Mouse (Mus musculus): ENCODE data around the gene 4931406P16Rik. TPM values are rescaled to one million over a fixed set of nuclear protein-coding genes. Genes with fewer than 3 reads are reported as not detected.

The 4931406P16Rik gene
- polyA plus RNA-seq, 1 experiment: 45.5 TPM

DNA sequence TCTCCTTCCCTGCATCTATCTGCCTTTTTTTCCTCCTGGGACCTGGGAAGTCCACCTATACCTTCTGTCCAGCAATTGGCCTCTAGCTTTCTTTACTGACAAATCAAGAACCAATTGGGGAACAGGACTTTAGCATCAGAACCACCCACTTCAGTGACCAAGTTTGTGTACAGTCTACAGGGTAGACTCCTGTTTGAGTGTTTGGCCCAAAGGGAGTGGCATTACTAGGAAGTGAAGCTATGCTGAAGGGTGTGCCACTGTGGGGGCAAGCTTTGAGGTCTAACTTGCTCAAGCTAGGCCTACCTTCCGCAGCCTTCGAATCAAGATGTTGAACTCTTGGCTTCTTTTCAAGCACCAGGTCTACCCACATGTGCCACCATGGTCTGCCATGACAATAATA lies 112.5 kb downstream of the 4931406P16Rik start:
- TF ChIP-seq CTCF (IDR thresholded peaks at IDR 0.05; ENCODE audit: borderline replicate concordance, extremely low read depth, insufficient read depth, insufficient read length) (no peak), POLR2A (IDR thresholded peaks at IDR 0.05; ENCODE audit: borderline replicate concordance, extremely low read depth, insufficient read depth, insufficient read length, poor library complexity, severe bottlenecking) (no peak)
- DNase-seq (ENCODE audit: low read depth): no peak

DNA sequence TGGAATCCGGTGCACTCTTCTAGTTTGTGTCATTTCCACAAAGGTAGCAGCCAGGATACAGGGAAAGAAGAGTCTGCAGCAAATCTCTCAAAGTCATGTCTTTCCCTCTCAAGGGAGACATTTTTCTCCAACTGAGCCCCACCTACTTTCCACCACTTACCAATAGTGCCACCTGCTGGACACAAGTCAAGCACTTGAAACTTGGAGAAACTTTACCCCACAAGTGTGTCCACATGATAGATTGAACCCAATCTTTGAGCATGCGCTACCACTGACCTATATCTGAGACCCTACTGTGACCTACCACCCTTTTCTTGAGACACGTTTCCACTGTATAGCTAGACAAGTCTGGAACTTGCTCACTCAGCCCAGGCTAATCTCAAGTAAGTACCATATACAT lies 115.0 kb downstream of the 4931406P16Rik start:
- peak; percentile 27 for DNase-seq (ENCODE audit: low read depth)
- TF ChIP-seq CTCF (IDR thresholded peaks at IDR 0.05; ENCODE audit: borderline replicate concordance, extremely low read depth, insufficient read depth, insufficient read length) (peak; percentile 38; the same call in 1 of the 2 replicates), POLR2A (IDR thresholded peaks at IDR 0.05; ENCODE audit: borderline replicate concordance, extremely low read depth, insufficient read depth, insufficient read length, poor library complexity, severe bottlenecking) (no peak)

DNA sequence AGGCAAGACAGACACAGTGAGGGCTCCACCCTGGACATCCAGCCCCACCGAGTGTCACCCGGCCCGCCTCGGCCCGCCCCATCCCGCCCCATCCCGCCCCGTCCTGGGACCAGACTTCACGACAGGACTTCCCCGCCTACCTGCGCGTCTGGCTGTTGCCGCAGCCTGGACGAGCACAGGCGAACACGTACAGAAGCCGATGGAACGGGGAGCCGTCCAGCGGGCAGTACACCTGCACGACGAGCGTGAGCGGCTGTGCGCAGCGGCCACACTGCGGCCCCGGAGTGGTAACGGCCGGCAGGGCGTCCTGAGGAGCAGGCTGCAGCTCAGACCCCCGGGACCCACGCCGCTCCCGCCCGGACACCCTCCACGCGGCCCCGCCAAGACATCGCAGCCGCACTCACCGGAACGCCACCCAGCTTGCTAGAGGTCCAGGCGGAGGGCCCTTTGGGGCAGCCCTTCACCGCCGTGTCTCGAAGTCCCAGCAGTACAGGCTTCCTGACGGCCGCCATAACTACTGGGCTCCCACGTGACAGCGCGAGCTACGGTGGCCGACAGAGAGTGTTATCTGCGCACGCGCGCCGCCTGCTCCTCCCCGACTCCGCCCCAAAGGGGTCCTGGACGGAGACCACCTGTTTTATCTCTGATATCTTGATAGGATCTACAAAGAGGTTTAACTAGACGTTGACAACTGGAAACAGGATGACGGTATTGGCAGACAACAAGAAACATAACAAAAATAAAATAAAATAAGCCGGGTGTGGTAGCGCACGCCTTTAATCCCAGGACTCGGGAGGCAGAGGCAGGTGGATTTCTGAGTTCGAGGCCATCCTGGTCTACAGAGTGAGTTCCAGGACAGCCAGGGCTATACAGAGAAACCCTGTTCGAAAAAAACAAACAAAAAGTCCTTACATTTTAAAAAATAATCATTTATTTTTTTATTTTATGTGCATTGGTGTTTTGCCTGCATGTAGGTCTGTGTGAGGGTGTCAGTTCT lies 116.9 kb downstream of the 4931406P16Rik start, which contains the start of gene Pdcd2l:
Pdcd2l (minus strand) TSS at position 530 of the 997 bp plus-strand sequence.
- peak; percentile 45; the same call in 1 of the 2 replicates for TF ChIP-seq POLR2A (IDR thresholded peaks at IDR 0.05; ENCODE audit: borderline replicate concordance, extremely low read depth, insufficient read depth, insufficient read length, poor library complexity, severe bottlenecking)
- no peak for TF ChIP-seq CTCF (IDR thresholded peaks at IDR 0.05; ENCODE audit: borderline replicate concordance, extremely low read depth, insufficient read depth, insufficient read length)

DNA sequence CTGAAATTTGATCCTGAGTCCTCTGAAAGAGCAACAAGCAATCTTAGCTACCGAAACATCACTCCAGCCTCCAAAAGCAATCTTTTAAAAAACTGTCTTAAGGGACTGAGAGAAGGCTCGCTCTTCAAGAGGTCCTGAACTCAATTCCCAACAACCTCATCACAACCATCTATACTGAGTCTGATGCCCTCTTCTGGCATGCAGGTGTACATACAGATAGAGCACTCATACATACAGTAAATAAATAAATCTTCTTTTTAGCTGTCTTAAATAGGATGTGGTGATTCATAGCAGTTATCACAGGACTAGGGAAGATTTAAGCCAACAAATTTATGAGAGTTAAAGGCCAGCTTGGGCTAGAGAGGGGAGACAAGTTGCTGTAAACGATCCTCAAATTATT lies 117.7 kb downstream of the 4931406P16Rik start:
- peak; percentile 6 for DNase-seq (ENCODE audit: low read depth)
- TF ChIP-seq CTCF (IDR thresholded peaks at IDR 0.05; ENCODE audit: borderline replicate concordance, extremely low read depth, insufficient read depth, insufficient read length) (0 out of 2 replicates have a peak, but pooled peaks have one; percentile 8), POLR2A (IDR thresholded peaks at IDR 0.05; ENCODE audit: borderline replicate concordance, extremely low read depth, insufficient read depth, insufficient read length, poor library complexity, severe bottlenecking) (no peak)

More for the DNA sequence above, 116.9 kb downstream of the 4931406P16Rik start, which contains the start of gene Pdcd2l:
- peak; percentile 97 for DNase-seq (ENCODE audit: low read depth)

DNA sequence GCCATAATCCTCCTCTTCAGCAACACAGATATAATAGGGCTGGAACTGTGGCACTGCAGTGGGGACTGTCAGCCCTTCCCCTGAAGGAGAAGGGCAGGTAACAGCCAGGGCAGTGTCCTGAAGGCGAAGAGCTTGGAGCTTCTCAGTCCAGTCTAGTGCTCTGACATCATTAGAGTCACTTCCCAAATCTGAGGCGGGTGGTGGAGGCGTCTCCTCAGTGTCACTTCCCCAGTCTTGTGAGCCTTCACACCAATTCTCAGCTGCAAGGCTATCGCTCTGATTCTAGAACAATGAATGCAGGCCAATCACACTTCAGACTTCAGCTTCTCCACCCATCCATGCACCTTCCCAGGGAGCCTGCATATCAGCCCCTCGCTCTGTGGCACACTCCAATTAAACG lies 120.5 kb downstream of the 4931406P16Rik start:
- DNase-seq (ENCODE audit: low read depth): no peak
- TF ChIP-seq POLR2A (IDR thresholded peaks at IDR 0.05; ENCODE audit: borderline replicate concordance, extremely low read depth, insufficient read depth, insufficient read length, poor library complexity, severe bottlenecking) (no peak), CTCF (IDR thresholded peaks at IDR 0.05; ENCODE audit: borderline replicate concordance, extremely low read depth, insufficient read depth, insufficient read length) (no peak)

DNA sequence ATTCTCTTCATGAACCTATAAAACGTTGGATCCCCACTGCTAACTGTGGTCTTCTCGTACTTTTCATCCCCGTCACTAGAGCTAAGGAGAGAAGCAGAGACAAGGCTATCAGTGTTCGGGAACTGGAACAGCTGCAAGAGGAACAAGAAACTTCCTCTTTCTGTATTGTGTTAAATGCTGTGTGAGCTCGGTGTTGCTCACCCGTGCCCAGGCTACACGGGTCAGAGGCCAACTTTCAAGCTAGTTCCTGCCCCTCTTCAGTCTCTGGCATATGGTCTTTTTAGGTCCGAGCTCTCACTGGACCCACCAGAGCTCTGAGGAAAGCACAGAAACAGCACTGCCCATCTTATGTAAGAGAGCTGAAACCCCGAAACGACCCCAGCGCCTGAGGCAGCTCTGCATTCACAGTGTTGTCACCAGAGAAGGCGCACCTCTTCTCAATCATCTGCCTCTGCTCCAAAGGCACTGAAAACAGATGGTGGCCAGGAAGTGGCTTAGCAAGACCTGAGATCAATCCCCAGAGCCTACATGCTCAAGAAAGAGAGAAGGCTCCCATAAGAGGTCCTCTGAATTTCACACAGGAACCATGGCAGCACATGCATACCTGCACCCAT lies 123.9 kb downstream of the 4931406P16Rik start:
- DNase-seq (ENCODE audit: low read depth): no peak
- TF ChIP-seq CTCF (IDR thresholded peaks at IDR 0.05; ENCODE audit: borderline replicate concordance, extremely low read depth, insufficient read depth, insufficient read length): no peak
- TF ChIP-seq POLR2A (IDR thresholded peaks at IDR 0.05; ENCODE audit: borderline replicate concordance, extremely low read depth, insufficient read depth, insufficient read length, poor library complexity, severe bottlenecking): no peak

Other genes with a start within 250 kb of the 4931406P16Rik start
- not detected in 2 replicates for gene Scgb1b30, start 218.1 kb downstream of the 4931406P16Rik start, polyA plus RNA-seq (2012; rRNA removed)
- gene Wtip, start 180.3 kb downstream of the 4931406P16Rik start, polyA plus RNA-seq (2012; rRNA removed): 35.5 and 40.4 TPM in 2 replicates
- gene Uba2, start 144.0 kb downstream of the 4931406P16Rik start, polyA plus RNA-seq (2012; rRNA removed): 133 and 136 TPM in 2 replicates
- 48.7 and 66.3 TPM in 2 replicates for gene Pdcd2l, start 116.9 kb downstream of the 4931406P16Rik start, polyA plus RNA-seq (2012; rRNA removed)
- 209 and 273 TPM in 2 replicates for gene Gpi1, start 83.2 kb downstream of the 4931406P16Rik start, polyA plus RNA-seq (2012; rRNA removed)
- not detected in 2 replicates for gene Gm6096, start 62.5 kb downstream of the 4931406P16Rik start, polyA plus RNA-seq (2012; rRNA removed)
- gene Lsm14a, start 79.8 kb upstream of the 4931406P16Rik start, polyA plus RNA-seq (2012; rRNA removed): 68.7 and 83.9 TPM in 2 replicates

Data from brain, embryonic 14.5 days (tissue).